Mouse (Mus musculus): ENCODE measurements around the gene Cst9. TPM values are rescaled to one million over a fixed set of nuclear protein-coding genes. Genes with fewer than 3 reads are reported as not detected.

Gene Cst9
- total and polyA plus RNA-seq, 3 experiments = not detected

GRCm38 (mm10) chr2:148874617-148875334 is 39.8 kb downstream of the Cst9 start:
- Histone ChIP-seq H3K9ac (ENCODE audit: control insufficient read depth, low read depth, low read length, poor library complexity, severe bottlenecking) (peak overlapping the region; percentile 77), H3K79me2 (ENCODE audit: control insufficient read depth, insufficient read depth, low read length, poor library complexity) (peaks cover 11% of the 10 kb centered on the region), H3K27ac (ENCODE audit: control insufficient read depth, low read depth, low read length) (peak overlapping the region; percentile 60), H3K27me3 (ENCODE audit: control insufficient read depth in 1 of 2, insufficient read depth in 2 of 2, low read length in 2 of 2) (no peaks in the 10 kb centered on the region), H3K36me3 (ENCODE audit: control insufficient read depth in 1 of 2, insufficient read depth in 2 of 2, low read length in 2 of 2) (peaks cover 0 to 2% of the 10 kb centered on the region in 2 experiments; a peak in 1 of 4 replicates), H3K4me1 (ENCODE audit: control insufficient read depth in 1 of 2, insufficient read depth in 2 of 2, low read length in 2 of 2) (peaks cover 0 to 11% of the 10 kb centered on the region in 2 experiments; a peak in 3 of 4 replicates), H3K4me3 (ENCODE audit: control insufficient read depth in 1 of 2, insufficient read depth in 1 of 2, low read depth in 2 of 2, low read length in 2 of 2) (peak overlapping the region; percentile 91 to 92), H3K9me3 (replicated peaks; ENCODE audit: insufficient read depth, low read length) (no peaks in the 10 kb centered on the region)
- DNase-seq (ENCODE audit: low read depth, low spot score) = peak; percentile 61
- TF ChIP-seq USF1 (IDR thresholded peaks at IDR 0.05; ENCODE audit: low read depth, low read length) (no peak), KAT2A (conservative IDR thresholded peaks at IDR 0.05; ENCODE audit: low read depth, low read length) (no peak), ELF1 (IDR thresholded peaks at IDR 0.05; ENCODE audit: low read depth, low read length) (no peak), MXI1 (IDR thresholded peaks at IDR 0.05; ENCODE audit: low read depth, low read length) (peak; percentile 81), MEF2A (IDR thresholded peaks at IDR 0.05; ENCODE audit: extremely low read depth, insufficient replicate concordance, low read depth, low read length, poor library complexity, severe bottlenecking) (no peak), SMC3 (IDR thresholded peaks at IDR 0.05; ENCODE audit: low read depth, low read length) (no peak), MAX (IDR thresholded peaks at IDR 0.05; ENCODE audit: low read length) (peak; percentile 86), MAFK (IDR thresholded peaks at IDR 0.05; ENCODE audit: borderline replicate concordance, low read depth, low read length) (no peak), ZMIZ1 (IDR thresholded peaks at IDR 0.05; ENCODE audit: low read depth, low read length) (no peak), BHLHE40 (IDR thresholded peaks at IDR 0.05; ENCODE audit: borderline replicate concordance, low read depth, low read length) (peak; percentile 60; the same call in 1 of the 2 replicates), POLR2A (IDR thresholded peaks at IDR 0.05; ENCODE audit: control insufficient read depth in 1 of 2, insufficient read depth in 1 of 2, low read depth in 1 of 2, low read length in 2 of 2, poor library complexity in 1 of 2) (no peak), UBTF (IDR thresholded peaks at IDR 0.05; ENCODE audit: borderline replicate concordance, insufficient read depth, low read depth, low read length) (no peak), POLR2AphosphoS5 (IDR thresholded peaks at IDR 0.05; ENCODE audit: borderline replicate concordance, low read depth, low read length) (no peak), MYC (IDR thresholded peaks at IDR 0.05; ENCODE audit: low read depth, low read length) (peak; percentile 80), SIN3A (IDR thresholded peaks at IDR 0.05; ENCODE audit: low read length) (peak; percentile 60), ZNF384 (IDR thresholded peaks at IDR 0.05; ENCODE audit: low read depth, low read length) (no peak), RAD21 (IDR thresholded peaks at IDR 0.05; ENCODE audit: low read depth, low read length) (no peak), TAL1 (IDR thresholded peaks at IDR 0.05; ENCODE audit: low read length) (no peak), JUND (IDR thresholded peaks at IDR 0.05; ENCODE audit: low read depth, low read length) (no peak)
